Mouse (Mus musculus) gastrocnemius, adult 2 months (tissue): ENCODE results near the gene Abhd2. TPM values are rescaled to one million over a fixed set of nuclear protein-coding genes. Genes with fewer than 3 reads are reported as not detected.

Experiments used
- DNase-seq: peaks from one replicate; pipeline ENCODE4 v3.0.0; 2022
- H3K27ac ChIP-seq: fragments of 200-600 bp; 2 replicates; pipeline ENCODE4 v1.8.1; 2022; ENCODE audit warnings: mild to moderate bottlenecking
- H3K4me3 ChIP-seq: fragments of 200-600 bp; 2 replicates; pipeline ENCODE4 v1.8.1; 2022; ENCODE audit warnings: mild to moderate bottlenecking, moderate library complexity
- CTCF ChIP-seq: fragments of 200-600 bp; IDR thresholded peaks from 2 replicates; pipeline ENCODE4 v1.8.1; 2022; ENCODE audit warnings: antibody characterized with exemption, mild to moderate bottlenecking, moderate library complexity
- intact Hi-C: fragments of 180-260 bp; cut with DNase I; formaldehyde crosslinking; loops from one replicate; pipeline ENCODE4 v1.15.1; 2025
- long read RNA-seq, 2 experiments: library from polyadenylated mRNA; stranded (forward); transcript quantifications; one replicate each; pipeline ENCODE4 v2.0.0; 2021
- total RNA-seq, 2 experiments: library from RNA; stranded (reverse); gene quantifications; 2 replicates each; pipeline ENCODE4 v1.2.3; 2021

The Abhd2 gene
- total RNA-seq, result 1 to 10 TPM; 4.3 to 6.4 TPM
- long read RNA-seq, experiment 1, full-length matches to known transcripts, result 2 of 2 reads
- long read RNA-seq, experiment 1, partial matches to known transcripts, result 0 of 2 reads
- long read RNA-seq, experiment 1, other reads (novel, unspliced or antisense), result 0 of 2 reads
- long read RNA-seq, experiment 2, partial matches to known transcripts, result 0 of 1 reads
- long read RNA-seq, experiment 2, other reads (novel, unspliced or antisense), result 1 of 1 reads

DNA sequence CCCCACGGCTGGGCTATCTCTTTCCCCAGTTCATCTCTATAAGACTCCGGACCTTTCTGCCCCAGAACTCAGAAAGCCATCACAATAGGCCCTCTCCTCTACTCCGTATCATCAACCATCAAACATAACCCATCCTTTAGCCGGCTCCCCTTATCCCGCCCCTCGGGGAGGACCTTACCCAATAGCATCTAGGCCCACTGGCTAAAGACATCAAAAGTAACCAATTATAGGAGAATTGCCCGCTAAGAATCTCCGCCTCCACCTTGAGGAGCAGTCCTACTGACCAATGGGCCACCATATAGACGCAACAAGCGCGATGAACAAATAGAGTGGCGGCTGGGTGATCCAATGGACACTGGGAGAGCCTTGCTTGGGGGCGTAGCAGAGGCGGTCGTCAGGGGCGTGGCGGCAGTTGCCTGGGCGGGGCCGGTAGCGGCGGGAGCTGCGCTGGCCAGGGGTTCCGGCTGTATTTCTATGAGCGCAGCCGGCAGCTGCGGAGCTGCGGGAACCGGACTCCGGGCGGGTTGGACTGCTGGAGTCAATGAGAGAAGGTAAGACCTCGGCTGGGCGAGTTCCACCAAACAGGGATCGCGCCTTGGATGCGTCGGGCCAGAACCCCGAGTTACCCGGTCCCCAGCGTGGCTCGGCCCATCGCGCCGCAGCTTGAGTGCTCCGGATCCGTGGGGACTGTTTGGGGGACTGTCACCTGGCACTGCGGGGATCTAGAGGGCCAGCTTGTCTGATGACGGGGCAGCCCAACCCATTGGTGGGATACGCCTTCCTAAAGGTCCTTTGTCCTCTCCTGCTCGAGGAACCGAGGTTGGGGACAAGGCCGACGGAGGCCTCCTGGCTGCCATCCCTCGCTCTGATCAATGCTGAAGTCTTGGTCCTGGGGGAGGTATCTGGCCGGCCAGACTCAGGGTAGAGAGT lies at the start of gene Abhd2:
Gene Abhd2, plus strand, starts transcription at position 411 of the 930 bp plus-strand sequence.
- Histone ChIP-seq H3K27ac (peak within 1 kb of the TSS; percentile 88), H3K4me3 (peak within 1 kb of the TSS; percentile 89)
- intact Hi-C loops, result no loop called here
- DNase-seq, result peak; percentile 100
- TF ChIP-seq CTCF, result no peak

DNA sequence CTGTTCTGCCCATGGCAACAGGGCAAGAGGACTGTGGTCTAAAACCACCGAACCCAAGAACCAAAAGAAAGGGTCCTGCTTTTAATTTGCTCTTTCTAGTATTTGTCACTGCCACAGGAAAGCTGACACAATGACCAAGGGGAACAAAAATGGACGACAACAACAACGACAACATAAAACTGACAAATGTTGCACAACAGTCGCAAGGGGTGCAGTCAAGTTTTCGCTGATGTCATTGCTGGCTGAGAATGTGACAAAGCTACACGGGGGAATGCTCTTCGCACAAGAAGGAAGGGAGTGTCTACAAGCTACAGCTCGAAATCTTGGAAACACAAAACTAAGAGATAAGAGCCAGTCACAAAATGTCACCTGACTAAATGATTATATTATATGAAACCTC lies 47.5 kb upstream of the Abhd2 start:
- Histone ChIP-seq H3K4me3 (no peak overlapping the region), H3K27ac (no peak overlapping the region)
- DNase-seq, result no peak
- intact Hi-C loops, result no loop called here
- no peak for TF ChIP-seq CTCF

DNA sequence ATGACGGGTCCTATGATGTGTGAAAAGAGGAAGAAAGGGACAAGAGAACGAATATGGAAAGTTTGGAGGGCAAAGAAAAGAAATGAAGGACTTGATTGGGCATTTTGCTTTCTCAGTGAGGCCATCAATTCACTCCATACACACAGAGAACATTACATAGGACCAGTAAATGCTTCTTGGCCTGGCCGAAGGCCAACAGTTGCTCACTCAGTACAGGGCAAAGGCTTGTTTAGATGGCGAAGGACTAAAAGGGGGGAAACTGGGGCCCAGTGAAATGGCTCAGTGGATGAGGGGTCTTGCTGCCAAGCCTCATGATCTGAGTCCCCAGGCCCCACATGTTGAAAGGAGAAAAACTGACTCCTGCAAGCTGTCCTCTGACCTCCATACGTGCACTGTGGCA lies 46.8 kb upstream of the Abhd2 start:
- no peak overlapping the region for H3K27ac ChIP-seq
- no peak overlapping the region for H3K4me3 ChIP-seq
- TF ChIP-seq CTCF, result no peak
- no peak for DNase-seq
- intact Hi-C loops, result no loop called here

DNA sequence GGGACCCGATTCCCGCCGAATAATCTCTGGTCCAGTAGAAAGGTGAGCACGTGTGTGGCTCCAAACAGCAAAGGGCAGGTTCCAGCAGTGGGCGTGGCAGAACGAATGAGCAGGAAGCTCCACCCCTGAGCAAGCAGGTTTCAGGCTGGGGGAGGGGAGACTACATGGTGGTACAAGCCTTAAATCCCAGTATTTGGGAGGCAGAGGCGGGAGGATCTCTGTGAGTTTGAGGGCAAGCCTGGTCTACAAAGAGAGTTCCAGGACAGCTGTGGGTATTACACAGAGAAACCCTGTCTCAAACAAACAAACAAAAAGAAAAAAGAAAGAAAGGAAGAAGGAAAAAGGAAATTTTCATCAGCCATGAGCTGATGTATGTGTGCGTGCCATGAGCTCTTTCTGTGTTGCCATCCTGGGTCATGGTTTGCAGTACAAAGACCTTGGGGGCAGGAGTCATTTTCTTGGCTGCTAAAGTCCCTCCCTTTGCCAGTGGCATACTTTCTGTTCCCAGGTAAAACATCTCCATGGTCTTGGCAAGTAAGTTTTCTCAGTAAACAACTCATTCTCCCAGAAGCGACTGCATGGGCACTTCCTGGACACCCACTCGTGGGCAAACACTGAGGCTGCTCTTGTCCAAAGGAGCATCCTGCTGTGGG lies 46.0 kb upstream of the Abhd2 start:
- DNase-seq, result no peak
- Histone ChIP-seq H3K4me3 (no peak overlapping the region), H3K27ac (no peak overlapping the region)
- TF ChIP-seq CTCF, result no peak
- intact Hi-C loops, result no loop called here

DNA sequence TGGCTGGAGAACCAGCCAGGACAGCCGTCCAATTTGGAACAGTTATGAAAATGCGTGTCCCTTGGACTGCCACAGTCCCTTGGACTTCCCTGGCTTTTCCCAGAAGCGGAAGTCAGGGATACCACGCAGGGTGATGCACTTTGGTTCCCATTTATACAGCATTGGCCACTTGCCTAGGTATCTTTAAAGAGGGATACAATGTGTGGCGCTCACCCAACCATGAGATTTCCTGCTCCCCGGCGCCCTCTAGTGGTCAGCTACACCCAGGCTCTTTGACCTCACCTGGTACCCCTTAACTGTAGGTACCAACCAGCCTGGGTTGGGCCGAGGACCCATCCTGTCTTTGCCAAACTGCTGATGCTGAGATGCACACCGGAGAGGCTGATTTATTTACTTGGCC lies 44.5 kb upstream of the Abhd2 start:
- intact Hi-C loops, result loop anchor here (1.0 kb wide), 1 partner anchor 87 kb away; no protein-coding TSS in a partner anchor
- Histone ChIP-seq H3K27ac (no peak overlapping the region), H3K4me3 (0 out of 2 replicates have a peak overlapping the region, but pooled peaks have one; percentile 7)
- TF ChIP-seq CTCF, result peak; percentile 98; the same call in 1 of the 2 replicates
- DNase-seq, result peak; percentile 81

DNA sequence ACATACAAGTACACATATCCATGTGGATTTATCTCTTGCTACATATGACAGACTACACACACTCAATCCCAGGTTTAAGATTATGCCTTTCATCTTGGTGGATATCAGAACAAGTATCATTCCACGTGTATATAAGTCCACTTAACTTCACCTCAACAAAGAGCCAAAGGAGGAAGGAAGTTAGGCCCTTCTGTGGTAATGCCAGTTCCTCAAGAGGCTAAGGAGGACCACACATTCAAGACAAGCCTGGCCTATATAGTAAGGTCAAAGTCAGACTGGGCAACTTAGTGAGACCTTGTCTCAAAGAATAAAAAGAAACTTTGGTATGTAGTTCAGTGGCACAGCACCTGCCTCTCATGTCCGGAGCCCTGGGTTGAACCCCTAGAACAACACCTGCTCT lies 41.4 kb upstream of the Abhd2 start:
- H3K27ac ChIP-seq, result no peak overlapping the region
- no peak for DNase-seq
- TF ChIP-seq CTCF, result no peak
- no peak overlapping the region for H3K4me3 ChIP-seq
- intact Hi-C loops, result no loop called here

- no peak for TF ChIP-seq CTCF
- Histone ChIP-seq H3K27ac (no peak overlapping the region), H3K4me3 (no peak overlapping the region)
- intact Hi-C loops, result no loop called here
- DNase-seq, result no peak
Observed at GRCm38 (mm10) chr7:79232048-79232447, 41.0 kb upstream of the Abhd2 start.

- TF ChIP-seq CTCF, result peak; percentile 77
- no peak overlapping the region for H3K27ac ChIP-seq
- H3K4me3 ChIP-seq, result no peak overlapping the region
- intact Hi-C loops, result loop anchor here (5.0 kb wide), 1 partner anchor 316 kb away; no protein-coding TSS in a partner anchor
- peak; percentile 35 for DNase-seq
Observed at GRCm38 (mm10) chr7:79238741-79239140, 34.3 kb upstream of the Abhd2 start.

- no peak for TF ChIP-seq CTCF
- intact Hi-C loops, result no loop called here
- H3K27ac ChIP-seq, result peak overlapping the region; percentile 64
- DNase-seq, result no peak
- no peak overlapping the region for H3K4me3 ChIP-seq
Observed at GRCm38 (mm10) chr7:79241931-79242625, 30.9 kb upstream of the Abhd2 start.

- no peak for DNase-seq
- peak overlapping the region; percentile 64 for H3K27ac ChIP-seq
- intact Hi-C loops, result no loop called here
- no peak for TF ChIP-seq CTCF
- no peak overlapping the region for H3K4me3 ChIP-seq
Observed at GRCm38 (mm10) chr7:79243236-79243635, 29.8 kb upstream of the Abhd2 start.

GRCm38 (mm10) chr7:79246039-79246670 lies 26.8 kb upstream of the Abhd2 start:
- peak; percentile 95 for TF ChIP-seq CTCF
- H3K4me3 ChIP-seq, result peak overlapping the region; percentile 24; the same call in 1 of the 2 replicates
- DNase-seq, result peak; percentile 80
- peak overlapping the region; percentile 48 for H3K27ac ChIP-seq
- intact Hi-C loops, result loop anchor here (1.0 kb wide), 1 partner anchor 103 kb away; no protein-coding TSS in a partner anchor

DNA sequence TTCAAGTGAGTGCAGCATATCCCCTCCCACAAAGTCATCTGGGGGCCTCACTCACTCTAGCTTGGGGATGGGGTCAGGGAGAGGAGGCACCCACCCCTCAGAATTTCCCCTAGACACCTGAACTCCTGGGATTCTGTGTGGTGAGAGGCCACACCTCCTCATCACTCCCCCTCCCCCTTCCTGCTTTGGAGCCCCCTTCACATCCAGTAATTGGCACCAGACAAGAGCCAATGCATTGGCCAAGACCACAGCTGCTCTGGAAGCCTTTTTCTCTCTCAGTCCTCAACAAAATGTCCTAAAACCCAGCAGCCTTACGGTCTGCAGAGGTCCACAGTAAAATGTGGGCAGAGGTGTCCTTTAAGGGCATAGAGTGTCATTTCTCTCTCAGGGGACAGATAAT lies 25.6 kb upstream of the Abhd2 start:
- Histone ChIP-seq H3K4me3 (no peak overlapping the region), H3K27ac (peak overlapping the region; percentile 28; the same call in 1 of the 2 replicates)
- TF ChIP-seq CTCF, result no peak
- DNase-seq, result no peak
- intact Hi-C loops, result no loop called here
